Mouse (Mus musculus): Measurements from ENCODE around the gene Srsf12. TPM values are rescaled to one million over a fixed set of nuclear protein-coding genes. Genes with fewer than 3 reads are reported as not detected.

The Srsf12 gene
- polyA plus RNA-seq, 1 experiment from 2014 or later, result 82.4 TPM

GRCm38 (mm10) chr4:33221847-33222246 is 13.1 kb downstream of the Srsf12 start:
- 68% methylated on average over 1 of the region's 1 CpGs for WGBS
- no peaks in the 10 kb centered on the region for H3K4me1 ChIP-seq (ENCODE audit: control insufficient read depth, insufficient read depth, low read length)
- no peak for ATAC-seq
- peaks cover 9% of the 10 kb centered on the region for H3K36me3 ChIP-seq (ENCODE audit: control insufficient read depth, insufficient read depth, low read length)
- no peaks in the 10 kb centered on the region for H3K27me3 ChIP-seq (ENCODE audit: control insufficient read depth, insufficient read depth, low read depth, low read length)
- no peak overlapping the region for H3K27ac ChIP-seq (ENCODE audit: low read length)
- no peak overlapping the region for H3K4me3 ChIP-seq (ENCODE audit: low read depth, low read length)
- no peaks in the 10 kb centered on the region for H3K9me3 ChIP-seq (replicated peaks; ENCODE audit: control insufficient read depth, low read length, poor library complexity, severe bottlenecking)
- no peak overlapping the region for H3K4me2 ChIP-seq (ENCODE audit: low read length)
- no peak overlapping the region for H3K9ac ChIP-seq (ENCODE audit: low read depth, low read length)

- ATAC-seq, result no peak
- Histone ChIP-seq H3K27ac (ENCODE audit: low read length) (no peak overlapping the region), H3K4me1 (ENCODE audit: control insufficient read depth, insufficient read depth, low read length) (no peaks in the 10 kb centered on the region), H3K4me3 (ENCODE audit: low read depth, low read length) (no peak overlapping the region), H3K9ac (ENCODE audit: low read depth, low read length) (no peak overlapping the region), H3K4me2 (ENCODE audit: low read length) (no peak overlapping the region), H3K9me3 (replicated peaks; ENCODE audit: control insufficient read depth, low read length, poor library complexity, severe bottlenecking) (no peaks in the 10 kb centered on the region), H3K27me3 (ENCODE audit: control insufficient read depth, insufficient read depth, low read depth, low read length) (no peaks in the 10 kb centered on the region), H3K36me3 (ENCODE audit: control insufficient read depth, insufficient read depth, low read length) (peaks cover 9% of the 10 kb centered on the region)
- WGBS, result 79% methylated on average over 7 of the region's 7 CpGs
These were observed 15.3 kb downstream of the Srsf12 start for GRCm38 (mm10) chr4:33224003-33224675.

DNA sequence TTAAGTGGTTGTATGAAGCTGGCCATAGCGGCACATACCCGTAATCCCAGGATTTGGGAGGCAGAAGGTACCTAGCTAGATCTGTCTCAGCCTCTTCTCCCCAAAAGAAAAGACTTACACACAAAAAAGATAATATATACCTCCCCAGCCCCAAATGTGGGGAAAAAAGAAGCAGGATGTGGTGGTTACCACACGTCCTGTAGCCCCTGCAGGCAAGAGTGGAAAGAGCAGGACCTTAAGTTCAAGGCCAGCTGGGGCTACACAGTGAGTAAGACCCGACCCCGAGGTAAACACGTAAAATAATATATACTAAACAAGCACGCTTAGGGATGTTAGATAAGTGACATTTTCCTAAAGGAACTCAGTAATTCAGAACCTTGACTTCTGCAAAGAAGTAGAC is 18.4 kb downstream of the Srsf12 start:
- Histone ChIP-seq H3K4me2 (ENCODE audit: low read length) (no peak overlapping the region), H3K4me3 (ENCODE audit: low read depth, low read length) (no peak overlapping the region), H3K27ac (ENCODE audit: low read length) (no peak overlapping the region), H3K36me3 (ENCODE audit: control insufficient read depth, insufficient read depth, low read length) (peaks cover 21% of the 10 kb centered on the region), H3K4me1 (ENCODE audit: control insufficient read depth, insufficient read depth, low read length) (no peaks in the 10 kb centered on the region), H3K9ac (ENCODE audit: low read depth, low read length) (no peak overlapping the region), H3K27me3 (ENCODE audit: control insufficient read depth, insufficient read depth, low read depth, low read length) (no peaks in the 10 kb centered on the region), H3K9me3 (replicated peaks; ENCODE audit: control insufficient read depth, low read length, poor library complexity, severe bottlenecking) (no peaks in the 10 kb centered on the region)
- no peak for ATAC-seq
- 88% methylated on average over 7 of the region's 7 CpGs for WGBS

DNA sequence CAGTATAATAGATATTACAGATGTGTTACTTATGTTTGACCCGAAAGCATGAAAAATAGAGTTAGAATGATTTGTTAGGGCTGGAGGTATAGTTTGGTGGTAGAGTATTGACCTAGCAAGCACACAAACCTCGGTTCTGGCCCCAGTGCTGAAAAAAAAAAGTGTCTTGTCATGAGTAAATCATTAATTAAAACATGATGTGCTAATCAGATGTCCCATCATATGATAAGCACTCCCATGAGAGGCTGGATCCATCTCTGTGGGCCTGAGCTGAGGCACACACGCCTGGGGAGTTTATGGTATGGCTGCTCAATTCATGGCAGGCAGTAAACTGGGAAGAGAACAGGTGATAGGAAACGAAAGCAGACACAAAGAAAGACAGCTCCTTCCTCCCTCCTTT is 20.8 kb downstream of the Srsf12 start:
- WGBS, result 82% methylated on average over 4 of the region's 4 CpGs

GRCm38 (mm10) chr4:33230881-33231280 is 22.1 kb downstream of the Srsf12 start:
- Histone ChIP-seq H3K27me3 (ENCODE audit: control insufficient read depth, insufficient read depth, low read depth, low read length) (no peaks in the 10 kb centered on the region), H3K4me2 (ENCODE audit: low read length) (no peak overlapping the region), H3K4me1 (ENCODE audit: control insufficient read depth, insufficient read depth, low read length) (no peaks in the 10 kb centered on the region), H3K36me3 (ENCODE audit: control insufficient read depth, insufficient read depth, low read length) (peaks cover 20% of the 10 kb centered on the region), H3K9me3 (replicated peaks; ENCODE audit: control insufficient read depth, low read length, poor library complexity, severe bottlenecking) (no peaks in the 10 kb centered on the region), H3K9ac (ENCODE audit: low read depth, low read length) (no peak overlapping the region), H3K4me3 (ENCODE audit: low read depth, low read length) (no peak overlapping the region), H3K27ac (ENCODE audit: low read length) (no peak overlapping the region)
- 92% methylated on average over 18 of the region's 18 CpGs for WGBS
- ATAC-seq, result no peak

More for the DNA sequence above, 20.8 kb downstream of the Srsf12 start:
- H3K9ac ChIP-seq (ENCODE audit: low read depth, low read length), result no peak overlapping the region
- ATAC-seq, result no peak
- H3K27me3 ChIP-seq (ENCODE audit: control insufficient read depth, insufficient read depth, low read depth, low read length), result no peaks in the 10 kb centered on the region
- no peaks in the 10 kb centered on the region for H3K4me1 ChIP-seq (ENCODE audit: control insufficient read depth, insufficient read depth, low read length)
- H3K27ac ChIP-seq (ENCODE audit: low read length), result no peak overlapping the region
- H3K9me3 ChIP-seq (replicated peaks; ENCODE audit: control insufficient read depth, low read length, poor library complexity, severe bottlenecking), result no peaks in the 10 kb centered on the region
- peaks cover 21% of the 10 kb centered on the region for H3K36me3 ChIP-seq (ENCODE audit: control insufficient read depth, insufficient read depth, low read length)
- H3K4me3 ChIP-seq (ENCODE audit: low read depth, low read length), result no peak overlapping the region
- no peak overlapping the region for H3K4me2 ChIP-seq (ENCODE audit: low read length)

DNA sequence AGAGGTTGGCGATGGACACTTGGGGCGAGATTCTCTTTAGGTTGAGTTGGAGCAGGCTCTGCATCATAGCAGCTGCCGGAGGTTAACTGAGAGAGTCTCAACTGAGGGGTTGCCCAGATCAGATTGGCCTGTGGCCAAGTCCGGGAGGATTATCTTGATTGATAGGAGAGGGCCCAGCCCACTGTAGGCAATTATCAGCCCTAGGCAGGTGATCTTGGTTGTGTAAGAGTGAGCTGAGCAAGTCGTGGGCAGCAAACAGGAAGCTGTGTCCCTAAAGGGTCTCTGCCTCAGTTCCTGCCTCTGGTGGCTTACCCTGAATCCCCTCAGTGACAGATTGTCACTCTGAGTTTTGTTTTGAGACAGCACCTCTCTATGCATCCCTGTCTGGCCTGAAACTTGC is 33.7 kb downstream of the Srsf12 start:
- ATAC-seq, result no peak
- no peaks in the 10 kb centered on the region for H3K9me3 ChIP-seq (replicated peaks; ENCODE audit: control insufficient read depth, low read length, poor library complexity, severe bottlenecking)
- WGBS, result 45% methylated on average over 5 of the region's 5 CpGs
- H3K36me3 ChIP-seq (ENCODE audit: control insufficient read depth, insufficient read depth, low read length), result peaks cover 19% of the 10 kb centered on the region
- H3K9ac ChIP-seq (ENCODE audit: low read depth, low read length), result no peak overlapping the region
- H3K4me3 ChIP-seq (ENCODE audit: low read depth, low read length), result no peak overlapping the region
- H3K27me3 ChIP-seq (ENCODE audit: control insufficient read depth, insufficient read depth, low read depth, low read length), result no peaks in the 10 kb centered on the region
- H3K4me2 ChIP-seq (ENCODE audit: low read length), result no peak overlapping the region
- no peak overlapping the region for H3K27ac ChIP-seq (ENCODE audit: low read length)
- H3K4me1 ChIP-seq (ENCODE audit: control insufficient read depth, insufficient read depth, low read length), result peaks cover 16% of the 10 kb centered on the region

DNA sequence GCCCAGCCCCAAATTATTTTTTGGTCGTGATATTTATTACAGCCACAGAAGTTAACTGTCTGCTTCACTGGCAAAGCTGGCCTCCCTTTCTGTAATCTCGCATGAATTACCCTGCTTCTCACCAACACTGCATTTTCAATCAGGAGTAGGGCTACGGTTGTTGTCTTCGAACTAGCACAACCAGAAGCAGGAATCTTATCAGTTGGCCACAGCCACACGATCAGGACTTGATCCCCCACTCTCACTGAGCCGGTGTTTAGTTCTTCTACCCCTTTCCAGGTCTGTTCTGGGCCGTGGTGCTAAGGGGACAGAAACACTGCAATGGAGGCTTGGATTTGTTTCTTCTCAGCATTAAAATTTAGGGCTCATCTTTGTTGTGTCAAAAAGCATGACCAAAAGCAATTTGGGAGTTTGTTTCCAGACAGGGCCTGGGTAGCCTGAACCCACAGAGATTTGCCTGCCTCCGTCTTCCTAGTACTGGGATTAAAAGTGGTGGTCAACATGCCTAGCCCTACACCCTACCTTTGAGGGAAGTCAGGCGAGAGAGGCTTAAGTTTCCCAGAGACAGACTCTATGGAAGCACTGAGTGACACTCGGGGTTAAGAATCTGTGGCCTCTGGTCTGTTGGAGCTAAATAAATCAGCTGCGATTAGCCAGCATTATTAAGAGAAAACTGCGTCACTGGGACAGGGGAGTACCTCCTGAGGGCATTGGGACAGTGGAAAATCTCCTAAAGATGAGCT is 34.4 kb downstream of the Srsf12 start:
- Histone ChIP-seq H3K4me3 (ENCODE audit: low read depth, low read length) (no peak overlapping the region), H3K9ac (ENCODE audit: low read depth, low read length) (no peak overlapping the region), H3K9me3 (replicated peaks; ENCODE audit: control insufficient read depth, low read length, poor library complexity, severe bottlenecking) (no peaks in the 10 kb centered on the region), H3K36me3 (ENCODE audit: control insufficient read depth, insufficient read depth, low read length) (peaks cover 19% of the 10 kb centered on the region), H3K27me3 (ENCODE audit: control insufficient read depth, insufficient read depth, low read depth, low read length) (no peaks in the 10 kb centered on the region), H3K4me1 (ENCODE audit: control insufficient read depth, insufficient read depth, low read length) (peaks cover 16% of the 10 kb centered on the region), H3K4me2 (ENCODE audit: low read length) (no peak overlapping the region), H3K27ac (ENCODE audit: low read length) (no peak overlapping the region)
- 70% methylated on average over 12 of the region's 12 CpGs for WGBS
- ATAC-seq, result no peak

GRCm38 (mm10) chr4:33243921-33244320 is 35.1 kb downstream of the Srsf12 start:
- ATAC-seq, result no peak
- Histone ChIP-seq H3K27ac (ENCODE audit: low read length) (no peak overlapping the region), H3K9ac (ENCODE audit: low read depth, low read length) (no peak overlapping the region), H3K4me3 (ENCODE audit: low read depth, low read length) (no peak overlapping the region), H3K4me1 (ENCODE audit: control insufficient read depth, insufficient read depth, low read length) (peaks cover 16% of the 10 kb centered on the region), H3K27me3 (ENCODE audit: control insufficient read depth, insufficient read depth, low read depth, low read length) (no peaks in the 10 kb centered on the region), H3K4me2 (ENCODE audit: low read length) (no peak overlapping the region), H3K36me3 (ENCODE audit: control insufficient read depth, insufficient read depth, low read length) (peaks cover 19% of the 10 kb centered on the region), H3K9me3 (replicated peaks; ENCODE audit: control insufficient read depth, low read length, poor library complexity, severe bottlenecking) (no peaks in the 10 kb centered on the region)
- WGBS, result 90% methylated on average over 4 of the region's 4 CpGs

GRCm38 (mm10) chr4:33245853-33246395 is 37.1 kb downstream of the Srsf12 start:
- WGBS, result 90% methylated on average over 14 of the region's 14 CpGs
- Histone ChIP-seq H3K27ac (ENCODE audit: low read length) (no peak overlapping the region), H3K4me2 (ENCODE audit: low read length) (peak overlapping the region; percentile 23), H3K36me3 (ENCODE audit: control insufficient read depth, insufficient read depth, low read length) (peaks cover 19% of the 10 kb centered on the region), H3K9me3 (replicated peaks; ENCODE audit: control insufficient read depth, low read length, poor library complexity, severe bottlenecking) (no peaks in the 10 kb centered on the region), H3K4me1 (ENCODE audit: control insufficient read depth, insufficient read depth, low read length) (peaks cover 16% of the 10 kb centered on the region), H3K4me3 (ENCODE audit: low read depth, low read length) (no peak overlapping the region; the same call in 1 of the 2 replicates), H3K27me3 (ENCODE audit: control insufficient read depth, insufficient read depth, low read depth, low read length) (no peaks in the 10 kb centered on the region), H3K9ac (ENCODE audit: low read depth, low read length) (no peak overlapping the region)
- ATAC-seq, result no peak
